Mouse (Mus musculus): ENCODE data around the gene Ggta1.

Gene Ggta1

DNA sequence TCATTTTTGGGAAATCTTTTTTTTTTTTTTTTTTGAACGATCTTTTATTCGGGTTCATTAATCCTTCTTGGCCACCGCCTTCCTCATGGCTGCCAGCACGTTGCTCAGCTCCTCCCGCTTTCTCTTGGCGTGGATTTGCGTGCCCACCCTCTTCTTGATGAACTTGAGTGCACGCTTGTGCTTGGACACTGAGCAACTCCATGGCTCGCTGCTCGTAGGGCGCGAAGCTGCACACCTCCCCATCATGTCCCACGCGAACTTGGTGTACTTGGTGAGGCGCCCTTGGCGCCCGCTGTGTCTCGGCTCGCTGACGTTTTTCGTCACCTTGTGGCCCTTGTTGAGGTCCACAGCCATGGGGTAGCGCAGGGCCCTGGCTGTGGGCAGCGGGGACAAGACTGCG lies 28.1 kb upstream of the Ggta1 start:
- no peak for DNase-seq (ENCODE audit: low read depth, low spot score)

DNA sequence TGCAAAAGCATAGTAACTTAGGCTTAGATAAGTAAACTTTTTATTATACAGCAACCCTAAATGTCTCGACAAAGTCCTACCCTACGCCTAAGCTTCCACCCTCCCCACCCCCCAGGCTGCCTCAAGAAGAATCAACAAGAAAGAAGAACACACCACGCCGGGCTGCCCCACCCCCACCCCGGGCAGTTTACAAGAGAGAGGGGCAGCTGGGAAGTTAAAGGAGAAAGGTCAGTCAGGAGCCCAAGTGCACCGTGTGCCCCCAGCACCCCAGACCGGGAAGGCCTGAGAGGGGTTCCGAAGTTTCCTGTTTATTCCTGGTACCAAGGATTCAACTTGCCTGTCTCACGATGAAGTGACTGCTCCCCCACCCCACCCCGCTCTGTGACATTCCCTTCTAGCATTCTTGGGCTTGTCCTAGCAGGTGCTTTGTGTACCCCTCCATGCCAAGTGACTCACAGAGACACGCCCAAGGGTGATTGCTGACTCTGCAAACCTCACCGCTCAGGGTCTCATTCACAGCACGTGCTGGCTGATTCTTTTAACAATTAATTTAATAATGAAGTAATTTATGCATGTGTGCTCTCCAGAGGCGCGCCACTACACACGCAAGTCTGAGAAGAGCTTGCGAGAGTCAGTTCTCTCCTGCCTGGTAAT lies 27.6 kb upstream of the Ggta1 start:
- peak; percentile 75 for DNase-seq (ENCODE audit: low read depth, low spot score)

DNA sequence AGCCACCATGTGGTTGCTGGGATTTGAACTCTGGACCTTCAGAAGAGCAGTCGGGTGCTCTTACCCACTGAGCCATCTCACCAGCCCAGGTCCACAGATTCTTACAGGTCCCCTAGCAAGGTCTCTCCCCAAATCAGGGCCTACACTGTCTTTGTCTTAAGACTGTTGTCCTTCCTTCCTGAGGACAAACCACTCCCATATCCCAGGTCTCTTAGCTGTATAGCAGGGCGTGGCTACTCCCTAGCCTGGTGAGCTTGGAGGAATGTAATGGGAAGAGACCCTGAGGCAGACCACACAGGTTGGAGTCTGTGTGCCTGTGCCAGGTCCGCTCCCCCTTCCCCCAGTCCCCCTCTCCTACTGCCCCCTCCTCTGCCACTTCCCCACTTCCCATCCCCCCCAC lies 24.7 kb upstream of the Ggta1 start:
- peak; percentile 97 for DNase-seq (ENCODE audit: low read depth, low spot score)

DNA sequence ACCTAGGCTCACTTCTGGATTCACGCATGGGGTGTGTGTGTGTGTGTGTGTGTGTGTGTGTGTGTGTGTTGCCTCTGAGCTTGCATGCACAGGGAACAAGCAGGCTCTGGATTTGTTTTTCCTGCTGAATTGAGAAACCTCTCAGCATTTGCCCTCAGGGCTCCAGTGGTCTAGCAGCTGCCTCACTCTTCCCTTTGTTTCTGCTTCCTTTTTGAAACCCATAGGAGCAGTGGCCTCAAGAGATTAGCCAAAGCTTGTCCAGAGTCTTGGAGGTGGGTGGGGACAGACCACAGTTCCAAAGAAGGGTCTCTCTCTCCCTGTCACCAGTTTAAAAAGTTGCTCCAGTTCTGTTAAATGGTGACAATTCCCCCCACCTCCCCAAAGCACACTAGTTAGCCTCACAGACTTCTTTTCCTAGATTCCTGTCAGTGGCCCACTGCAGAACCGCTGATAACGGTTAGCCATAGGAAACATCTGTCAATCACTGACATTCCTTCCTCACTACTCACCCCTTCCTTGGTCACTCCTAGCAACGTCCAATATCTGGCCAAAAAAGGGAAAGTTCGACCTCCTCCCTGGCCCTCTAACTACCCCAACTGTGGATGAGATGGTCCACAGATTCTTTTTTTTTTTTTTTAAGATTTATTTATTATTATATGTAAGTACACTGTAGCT lies 24.1 kb upstream of the Ggta1 start:
- DNase-seq (ENCODE audit: low read depth, low spot score) = peak; percentile 71

DNA sequence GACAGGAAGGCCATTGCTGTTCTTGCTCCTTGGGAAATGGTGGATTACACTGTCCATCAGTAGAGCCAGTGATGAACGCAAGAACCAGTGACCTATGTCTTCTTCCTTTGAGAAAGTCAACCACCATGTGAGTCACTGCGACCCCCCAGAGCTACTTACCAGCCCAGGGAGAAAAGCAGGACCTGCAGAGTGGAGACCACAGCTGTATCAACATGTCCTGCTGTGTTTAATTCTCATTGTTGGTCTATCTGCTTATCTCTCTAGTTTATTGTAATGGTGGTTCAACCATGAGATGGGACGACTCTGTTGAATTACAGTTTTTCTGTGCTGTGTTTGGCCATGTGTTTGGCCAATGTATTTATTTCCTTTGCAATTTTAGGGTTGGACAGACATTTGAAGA lies 21.1 kb upstream of the Ggta1 start:
- no peak for DNase-seq (ENCODE audit: low read depth, low spot score)

DNA sequence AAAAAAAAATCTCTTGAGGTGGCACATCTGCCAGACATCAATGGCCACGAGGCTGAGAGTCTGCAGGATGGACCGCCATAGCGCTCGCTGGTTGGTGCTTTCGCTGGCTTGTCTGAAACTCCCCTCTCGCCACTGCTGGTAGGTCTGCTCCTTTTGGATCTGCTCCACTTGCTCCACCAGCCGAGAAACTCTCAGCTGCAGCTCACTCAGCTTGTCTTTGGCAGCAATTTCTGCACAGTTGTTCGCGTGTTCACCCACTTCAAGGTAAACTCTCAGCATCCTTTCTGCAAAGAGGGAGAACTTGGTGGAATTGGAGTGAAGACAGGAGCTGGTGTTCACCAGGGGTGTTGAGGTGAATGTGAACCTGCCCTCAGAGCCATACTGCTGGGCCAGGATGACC lies 20.4 kb upstream of the Ggta1 start:
- DNase-seq (ENCODE audit: low read depth, low spot score) = no peak

DNA sequence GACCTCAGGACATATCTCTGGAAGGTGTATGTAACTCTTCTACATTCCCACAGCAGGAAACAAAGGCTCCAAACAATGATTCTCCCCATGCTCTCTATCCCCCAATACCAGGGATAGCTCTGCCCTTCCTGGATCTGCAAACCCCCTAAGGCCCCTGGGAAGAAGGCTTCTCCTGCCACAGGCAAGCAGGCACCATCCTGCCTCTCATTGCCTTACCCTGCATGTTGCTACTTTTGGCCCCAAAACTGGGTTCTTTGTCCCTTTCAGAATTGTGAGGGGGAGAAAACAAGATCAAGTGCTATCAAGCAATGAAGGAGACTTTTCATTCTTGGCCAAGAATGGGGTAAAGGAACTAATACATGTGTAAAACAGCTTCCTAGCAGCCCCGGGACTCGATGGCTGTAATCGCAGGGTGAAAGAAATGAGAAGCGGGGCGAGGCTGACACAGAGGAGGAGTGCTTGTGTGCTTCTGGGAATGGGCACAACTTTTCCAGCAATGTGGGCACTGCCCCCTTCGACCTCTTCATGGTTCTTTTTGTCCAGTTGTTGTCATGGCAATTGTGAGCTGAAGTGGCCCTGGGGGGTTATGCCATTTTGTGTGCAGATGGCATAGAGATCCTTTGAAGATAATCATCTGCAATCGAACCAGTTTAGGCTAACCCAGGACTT lies 18.4 kb upstream of the Ggta1 start:
- no peak for DNase-seq (ENCODE audit: low read depth, low spot score)

DNA sequence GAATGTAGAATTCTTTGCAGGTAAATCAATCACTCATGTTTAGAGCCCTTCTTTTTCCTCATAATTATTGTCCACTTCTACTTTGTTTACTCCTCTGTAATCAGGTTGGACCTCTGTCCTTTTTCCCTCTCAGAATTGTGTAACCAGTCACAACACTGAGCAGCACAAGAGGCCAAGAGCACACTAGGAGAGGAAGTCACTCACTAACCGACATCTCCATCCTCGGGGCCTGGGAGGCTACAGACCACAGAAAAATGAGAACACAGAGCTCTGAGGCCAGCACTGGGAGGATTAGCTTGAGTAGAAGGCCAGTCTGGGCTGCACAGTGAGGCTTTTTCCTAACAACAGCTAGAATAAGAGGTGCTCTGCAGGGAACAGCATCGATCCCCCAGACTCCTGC lies 17.0 kb upstream of the Ggta1 start:
- no peak for DNase-seq (ENCODE audit: low read depth, low spot score)

DNA sequence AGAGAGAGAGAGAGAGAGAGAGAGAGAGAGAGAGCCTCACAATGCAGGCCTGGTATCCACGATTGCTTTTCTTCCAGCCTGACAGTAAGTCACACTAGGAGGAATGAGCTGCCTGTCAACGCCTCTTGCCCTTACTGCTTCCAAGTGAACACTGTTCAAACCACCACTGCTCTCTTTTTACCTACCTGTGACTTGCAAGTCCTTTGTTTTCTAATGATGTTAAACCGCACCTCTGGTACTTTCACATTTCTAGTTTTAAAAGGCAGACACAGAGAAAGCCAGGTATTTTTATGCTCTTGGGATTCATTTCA lies 15.7 kb upstream of the Ggta1 start:
- no peak for DNase-seq (ENCODE audit: low read depth, low spot score)

DNA sequence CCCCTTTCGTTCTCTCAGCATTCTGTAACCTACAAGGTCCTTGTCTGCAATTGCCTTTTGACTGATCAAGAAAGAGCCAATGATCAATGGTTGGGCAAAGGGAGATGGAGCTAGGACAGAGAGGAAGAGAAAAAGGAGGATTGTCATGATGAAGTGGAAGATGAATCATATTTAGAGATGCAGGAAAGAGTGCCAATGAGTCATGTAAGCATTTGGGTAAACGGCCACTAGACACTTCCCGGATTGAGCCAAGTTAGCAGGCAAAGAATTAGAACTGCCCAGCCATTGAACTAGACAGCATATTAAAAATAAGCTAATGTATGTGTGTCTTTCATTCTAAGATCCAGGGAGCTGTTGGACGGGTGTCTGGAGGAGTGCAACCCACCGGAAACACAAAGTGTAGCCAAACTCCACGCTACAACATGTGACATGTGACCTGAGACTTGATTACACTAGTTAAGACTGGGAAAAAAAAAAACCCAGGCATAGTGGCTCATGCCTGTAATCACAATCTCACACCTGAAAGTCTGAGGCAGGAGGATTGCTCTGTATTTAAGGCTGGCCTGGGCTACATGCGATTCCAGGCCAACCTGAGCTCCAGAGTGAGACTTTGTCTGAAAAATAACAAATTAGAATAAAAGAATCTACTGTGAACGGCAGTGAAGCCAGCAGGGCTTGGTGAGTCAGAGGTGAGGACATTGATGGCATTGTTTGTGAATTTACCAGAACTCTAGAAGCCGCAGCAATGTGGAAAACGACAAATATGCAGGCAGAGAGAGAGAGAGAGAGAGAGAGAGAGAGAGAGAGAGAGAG lies 15.2 kb upstream of the Ggta1 start:
- DNase-seq (ENCODE audit: low read depth, low spot score) = no peak

DNA sequence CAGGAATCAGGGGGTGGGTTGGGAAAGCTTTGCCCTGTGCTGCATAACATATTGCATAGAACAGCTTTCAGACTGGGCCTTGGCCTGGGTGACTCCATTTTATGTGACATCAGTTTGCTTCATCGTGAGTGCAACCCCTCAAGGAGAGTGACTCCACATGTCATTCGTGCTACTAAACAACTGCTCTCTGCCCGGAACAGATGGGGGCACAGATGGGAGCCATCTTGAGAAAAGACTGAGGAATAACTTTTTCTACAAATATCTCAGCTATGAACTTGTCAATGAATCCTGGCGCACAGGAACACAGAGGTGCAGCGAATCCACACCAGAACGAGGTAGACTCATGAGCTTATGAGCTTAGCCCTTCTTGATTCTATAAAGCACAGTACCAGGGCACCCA lies 14.3 kb upstream of the Ggta1 start:
- no peak for DNase-seq (ENCODE audit: low read depth, low spot score)

DNA sequence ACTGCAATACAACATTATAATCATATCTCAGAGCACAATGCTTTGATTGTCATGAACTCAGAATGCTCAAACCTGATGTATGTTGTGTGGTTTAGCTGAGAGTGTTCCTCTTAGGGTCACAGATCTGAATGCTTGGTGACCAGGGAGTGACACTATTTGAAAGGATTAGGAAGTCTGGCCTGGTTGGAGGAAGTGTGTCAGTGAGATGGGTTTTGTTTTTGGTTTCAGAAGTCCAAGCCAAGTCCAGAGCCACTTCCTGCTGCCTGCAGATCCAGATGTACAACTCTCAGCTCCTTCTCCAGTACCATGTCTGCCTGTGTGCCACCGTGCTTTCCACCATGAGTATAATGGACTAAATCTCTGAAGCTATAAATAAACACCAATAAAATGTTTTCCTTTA lies 11.9 kb upstream of the Ggta1 start:
- DNase-seq (ENCODE audit: low read depth, low spot score) = no peak

DNA sequence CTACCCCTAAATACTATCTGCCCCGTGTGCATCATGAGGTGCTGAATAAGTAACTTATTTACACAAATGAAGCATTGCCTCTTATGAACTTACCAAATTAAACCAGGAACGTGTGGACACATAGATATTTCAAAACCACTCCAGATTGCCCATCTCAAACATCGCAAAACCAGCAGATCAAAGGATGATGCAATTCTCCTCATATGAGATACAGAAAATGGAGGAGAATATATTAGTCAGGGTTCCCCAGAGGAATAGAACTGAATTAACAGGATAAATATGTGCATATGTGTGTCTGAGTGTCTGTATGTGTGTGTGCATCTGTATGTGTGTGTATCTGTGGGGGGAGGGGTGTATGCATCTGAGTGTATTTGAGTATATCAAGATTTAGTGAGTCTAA lies 6.2 kb upstream of the Ggta1 start:
- DNase-seq (ENCODE audit: low read depth, low spot score) = no peak

DNA sequence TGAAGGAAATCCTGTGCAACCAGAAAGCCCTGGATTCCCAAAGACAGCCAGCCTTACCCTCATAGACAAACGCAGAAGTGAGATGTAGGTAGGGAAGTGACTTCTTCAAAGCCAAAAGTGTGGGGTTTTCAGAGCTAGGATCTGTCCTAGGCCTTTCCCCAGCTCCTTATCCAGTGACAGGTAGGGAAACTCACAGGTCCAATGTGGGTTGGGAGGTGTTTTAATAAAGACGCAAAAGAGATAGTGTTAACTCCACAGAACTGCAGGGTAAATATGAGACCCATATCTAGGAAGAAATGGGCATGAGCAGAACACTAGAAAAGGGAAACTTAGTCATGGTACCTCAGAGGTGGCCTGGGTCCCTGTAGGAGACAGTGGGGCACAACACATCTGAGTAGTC lies 5.2 kb upstream of the Ggta1 start:
- DNase-seq (ENCODE audit: low read depth, low spot score) = no peak

DNA sequence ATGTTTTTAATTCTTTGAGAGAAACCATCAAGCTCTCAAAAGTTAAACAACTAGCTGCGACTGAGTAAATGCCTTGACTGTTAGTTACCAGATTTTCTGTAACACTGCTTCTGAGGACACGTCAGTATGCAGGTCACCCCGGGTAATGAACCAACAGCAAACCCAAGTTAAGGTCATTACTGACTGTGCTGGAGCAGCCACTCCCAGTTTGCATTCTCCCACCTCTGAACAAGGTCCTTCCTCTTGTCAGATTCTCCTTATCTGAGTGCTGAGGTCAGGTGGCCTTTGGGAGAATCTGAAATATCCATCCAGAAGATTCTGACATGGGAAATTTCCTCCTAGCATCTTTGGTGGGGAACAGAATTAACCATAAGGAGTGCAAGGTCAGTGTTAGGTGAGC lies 4.8 kb upstream of the Ggta1 start:
- no peak for DNase-seq (ENCODE audit: low read depth, low spot score)

DNA sequence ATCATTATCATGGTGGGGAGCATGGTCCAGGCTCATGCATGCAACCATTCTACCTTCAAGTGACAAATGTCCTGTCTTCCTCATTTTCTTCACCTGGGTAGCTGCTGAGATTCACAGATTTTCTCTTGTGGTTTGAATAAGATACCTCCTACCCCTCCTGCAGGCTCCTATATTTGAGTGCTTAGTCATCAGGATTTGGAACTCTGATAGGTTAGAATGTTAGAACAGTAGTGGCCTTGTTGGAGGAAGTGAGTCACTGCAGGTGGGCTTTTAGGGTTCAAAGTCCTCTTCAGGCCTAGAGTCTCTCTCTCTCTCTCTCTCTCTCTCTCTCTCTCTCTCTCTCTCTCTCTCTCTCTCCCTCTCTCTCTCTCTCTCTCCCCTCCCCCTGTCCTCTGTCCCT lies 2.6 kb upstream of the Ggta1 start:
- no peak for DNase-seq (ENCODE audit: low read depth, low spot score)

DNA sequence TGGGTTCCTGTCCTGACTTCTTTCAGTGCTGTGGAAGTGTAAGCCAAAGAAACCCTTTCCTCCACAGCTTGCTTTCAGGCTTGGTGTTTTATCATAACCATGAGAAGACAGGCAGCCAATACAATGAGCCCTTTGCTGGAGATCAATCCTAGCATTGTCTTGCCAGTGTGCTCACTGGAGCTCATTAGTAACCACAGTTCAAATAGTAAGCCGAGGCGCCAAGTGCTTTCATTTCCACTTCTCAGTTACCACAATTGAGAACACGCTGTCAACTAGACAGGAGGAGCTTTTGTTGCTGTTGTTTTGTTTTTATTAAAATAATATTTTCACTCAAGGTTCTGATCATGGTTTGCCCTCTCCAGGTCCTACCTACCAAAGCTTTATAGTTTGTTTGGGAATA lies 1.5 kb upstream of the Ggta1 start:
- DNase-seq (ENCODE audit: low read depth, low spot score) = no peak

DNA sequence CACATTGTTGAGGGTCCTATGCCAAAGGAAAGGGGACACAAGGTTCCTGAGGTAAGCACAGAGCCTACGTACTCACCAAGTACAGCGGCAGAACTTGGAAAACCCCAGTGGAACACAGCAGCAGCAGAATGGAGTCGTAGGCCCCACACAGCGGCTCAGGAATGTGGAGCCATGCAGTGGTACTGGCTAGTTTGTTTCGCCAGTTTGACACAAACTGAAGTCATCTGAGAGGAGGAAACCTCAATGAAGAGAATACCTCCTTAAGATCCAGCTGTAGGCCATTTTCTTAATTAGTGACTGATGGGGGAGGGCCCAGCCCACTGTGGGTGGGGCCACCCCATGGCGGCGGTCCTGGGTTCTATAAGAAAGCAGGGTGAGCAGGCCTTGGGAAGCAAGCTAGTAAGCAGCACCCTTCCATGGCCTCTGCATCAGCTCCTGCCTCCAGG lies 1.1 kb upstream of the Ggta1 start:
- peak; percentile 19 for DNase-seq (ENCODE audit: low read depth, low spot score)

DNA sequence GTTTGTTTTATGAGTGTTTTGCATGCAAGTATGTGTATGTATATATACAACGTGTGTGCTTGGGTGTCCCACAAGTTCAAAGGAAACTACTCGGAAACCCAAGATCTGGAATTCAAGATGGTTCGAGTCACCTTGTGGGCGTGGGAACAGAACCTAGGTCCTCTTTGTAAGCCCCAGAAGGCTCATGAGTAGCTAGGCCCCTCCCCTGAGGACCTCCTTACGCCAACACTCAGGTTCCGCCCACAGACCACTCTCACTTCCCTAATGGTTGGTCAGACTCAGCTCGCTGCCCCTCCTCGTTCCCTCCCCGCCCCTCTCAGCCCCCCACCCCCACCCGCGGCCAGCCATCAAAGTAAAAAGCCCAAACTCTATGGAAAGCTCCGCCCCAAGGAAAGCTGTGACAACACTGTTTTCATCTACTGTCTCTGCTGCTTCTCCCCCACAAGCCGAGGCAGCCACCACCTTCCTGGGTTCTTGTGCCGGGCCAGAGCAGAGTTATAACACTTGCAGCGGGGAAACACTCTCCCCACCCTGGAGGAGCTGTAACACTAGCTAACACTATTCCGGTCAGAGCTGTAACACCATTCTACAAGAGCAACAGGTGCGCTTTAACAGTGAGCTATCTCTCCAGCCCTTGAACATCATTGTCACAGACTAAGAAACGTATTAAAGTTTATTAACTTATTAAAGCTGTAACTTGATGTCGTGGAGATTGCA lies 499 bp upstream of the Ggta1 start:
- peak; percentile 96 for DNase-seq (ENCODE audit: low read depth, low spot score)

DNA sequence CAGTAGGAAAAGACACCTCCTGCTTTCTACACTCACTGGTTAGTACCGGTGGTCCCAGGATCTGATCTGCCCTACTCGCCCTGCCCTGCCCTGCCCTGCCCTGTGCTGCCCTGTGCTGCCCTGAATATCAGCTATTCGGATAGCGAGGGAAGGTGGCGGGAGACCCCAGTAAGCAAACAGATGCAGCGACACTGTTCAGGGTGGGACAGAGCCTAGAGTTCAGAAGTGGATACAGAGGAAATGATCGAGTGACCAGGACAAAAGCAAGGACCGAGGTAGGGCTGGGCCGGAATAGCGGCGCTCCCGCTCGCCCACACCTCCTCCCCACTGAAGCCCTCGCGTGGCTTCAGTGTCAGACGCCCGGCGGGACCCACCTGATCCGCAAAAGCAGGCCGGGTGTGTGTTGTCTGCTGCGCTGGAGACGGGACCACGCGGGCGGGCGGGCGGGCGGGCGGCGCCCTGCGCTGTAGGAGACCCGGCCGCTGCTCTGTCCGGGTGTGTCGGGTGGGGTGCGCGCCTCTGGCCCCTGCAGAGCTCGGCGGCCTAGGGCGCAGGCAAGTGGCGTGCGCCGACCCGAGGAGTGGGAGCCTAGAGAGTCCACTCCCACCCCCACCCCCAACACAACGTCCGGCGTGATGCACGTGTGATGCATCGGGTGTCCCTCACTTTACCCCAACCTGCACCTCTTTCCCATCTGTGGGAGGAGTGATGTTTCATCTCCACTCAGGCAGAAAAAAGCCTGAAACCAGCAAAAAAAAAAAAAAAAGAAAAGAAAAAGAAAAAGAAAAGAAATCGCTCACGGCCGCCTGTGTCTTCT lies 852 bp downstream of the Ggta1 start:
- peak; percentile 36 for DNase-seq (ENCODE audit: low read depth, low spot score)

All from ES-CJ7 (cell line).